Mouse (Mus musculus): ENCODE measurements around the gene Trim66. TPM values are rescaled to one million over a fixed set of nuclear protein-coding genes. Genes with fewer than 3 reads are reported as not detected.

The Trim66 gene
- polyA plus RNA-seq, 1 experiment from 2014 or later, result 0.38 TPM

- H3K4me3 ChIP-seq (ENCODE audit: low read depth, low read length), result no peak overlapping the region
- no peak overlapping the region for H3K9ac ChIP-seq (ENCODE audit: low read length)
- H3K27ac ChIP-seq (ENCODE audit: low read depth, low read length), result no peak overlapping the region
- whole genome bisulfite sequencing, result 67% methylated on average over 5 of the region's 5 CpGs
- H3K4me2 ChIP-seq (ENCODE audit: low read length), result no peak overlapping the region
- no peak for ATAC-seq
- no peaks in the 10 kb centered on the region for H3K4me1 ChIP-seq (ENCODE audit: control insufficient read depth, insufficient read depth, low read length)
- DNase-seq (ENCODE audit: low spot score), result no peak
- no peaks in the 10 kb centered on the region for H3K9me3 ChIP-seq (replicated peaks; ENCODE audit: control insufficient read depth, low read length)
- no peaks in the 10 kb centered on the region for H3K36me3 ChIP-seq (ENCODE audit: control insufficient read depth, insufficient read depth, low read length)
- no peaks in the 10 kb centered on the region for H3K27me3 ChIP-seq (replicated peaks; ENCODE audit: control insufficient read depth, insufficient read depth, low read length)
These were observed 23.7 kb downstream of the Trim66 start for GRCm38 (mm10) chr7:109484221-109484620.

- H3K9me3 ChIP-seq (replicated peaks; ENCODE audit: control insufficient read depth, low read length), result no peaks in the 10 kb centered on the region
- 16% methylated on average over 7 of the region's 7 CpGs for WGBS
- no peak overlapping the region for H3K4me3 ChIP-seq (ENCODE audit: low read depth, low read length)
- ATAC-seq (0 out of 2 replicates have a peak, but pooled peaks have one; percentile 48), DNase-seq (ENCODE audit: low spot score) (peak; percentile 53)
- no peaks in the 10 kb centered on the region for H3K36me3 ChIP-seq (ENCODE audit: control insufficient read depth, insufficient read depth, low read length)
- no peaks in the 10 kb centered on the region for H3K4me1 ChIP-seq (ENCODE audit: control insufficient read depth, insufficient read depth, low read length)
- H3K9ac ChIP-seq (ENCODE audit: low read length), result no peak overlapping the region
- peak overlapping the region; percentile 25; the same call in 1 of the 2 replicates for H3K4me2 ChIP-seq (ENCODE audit: low read length)
- H3K27me3 ChIP-seq (replicated peaks; ENCODE audit: control insufficient read depth, insufficient read depth, low read length), result no peaks in the 10 kb centered on the region
- H3K27ac ChIP-seq (ENCODE audit: low read depth, low read length), result no peak overlapping the region
These were observed 27.2 kb downstream of the Trim66 start for GRCm38 (mm10) chr7:109480765-109481197.

- no peak overlapping the region for H3K27ac ChIP-seq (ENCODE audit: low read depth, low read length)
- 89% methylated on average over 3 of the region's 3 CpGs for WGBS
- H3K4me3 ChIP-seq (ENCODE audit: low read depth, low read length), result no peak overlapping the region
- H3K9me3 ChIP-seq (replicated peaks; ENCODE audit: control insufficient read depth, low read length), result no peaks in the 10 kb centered on the region
- H3K4me2 ChIP-seq (ENCODE audit: low read length), result no peak overlapping the region
- no peaks in the 10 kb centered on the region for H3K27me3 ChIP-seq (replicated peaks; ENCODE audit: control insufficient read depth, insufficient read depth, low read length)
- H3K36me3 ChIP-seq (ENCODE audit: control insufficient read depth, insufficient read depth, low read length), result no peaks in the 10 kb centered on the region
- no peak for DNase-seq (ENCODE audit: low spot score)
- ATAC-seq, result no peak
- H3K4me1 ChIP-seq (ENCODE audit: control insufficient read depth, insufficient read depth, low read length), result no peaks in the 10 kb centered on the region
- H3K9ac ChIP-seq (ENCODE audit: low read length), result no peak overlapping the region
These were observed 30.0 kb downstream of the Trim66 start for GRCm38 (mm10) chr7:109477926-109478325.

GRCm38 (mm10) chr7:109470700-109471099 is 37.2 kb downstream of the Trim66 start:
- Histone ChIP-seq H3K27ac (ENCODE audit: low read depth, low read length) (no peak overlapping the region), H3K9ac (ENCODE audit: low read length) (no peak overlapping the region), H3K4me1 (ENCODE audit: control insufficient read depth, insufficient read depth, low read length) (peaks cover 6% of the 10 kb centered on the region; the same call in 1 of the 2 replicates), H3K27me3 (replicated peaks; ENCODE audit: control insufficient read depth, insufficient read depth, low read length) (no peaks in the 10 kb centered on the region), H3K4me3 (ENCODE audit: low read depth, low read length) (no peak overlapping the region), H3K9me3 (replicated peaks; ENCODE audit: control insufficient read depth, low read length) (no peaks in the 10 kb centered on the region), H3K4me2 (ENCODE audit: low read length) (no peak overlapping the region), H3K36me3 (ENCODE audit: control insufficient read depth, insufficient read depth, low read length) (no peaks in the 10 kb centered on the region)
- ATAC-seq (no peak), DNase-seq (ENCODE audit: low spot score) (no peak)
- WGBS, result 68% methylated on average over 4 of the region's 4 CpGs

GRCm38 (mm10) chr7:109468262-109468701 is 39.7 kb downstream of the Trim66 start:
- Histone ChIP-seq H3K27me3 (replicated peaks; ENCODE audit: control insufficient read depth, insufficient read depth, low read length) (no peaks in the 10 kb centered on the region), H3K4me2 (ENCODE audit: low read length) (no peak overlapping the region), H3K9ac (ENCODE audit: low read length) (no peak overlapping the region), H3K4me3 (ENCODE audit: low read depth, low read length) (no peak overlapping the region), H3K36me3 (ENCODE audit: control insufficient read depth, insufficient read depth, low read length) (no peaks in the 10 kb centered on the region), H3K4me1 (ENCODE audit: control insufficient read depth, insufficient read depth, low read length) (peaks cover 6% of the 10 kb centered on the region; the same call in 1 of the 2 replicates), H3K27ac (ENCODE audit: low read depth, low read length) (no peak overlapping the region), H3K9me3 (replicated peaks; ENCODE audit: control insufficient read depth, low read length) (no peaks in the 10 kb centered on the region)
- DNase-seq (ENCODE audit: low spot score) (peak; percentile 7), ATAC-seq (0 out of 2 replicates have a peak, but pooled peaks have one; percentile 12)
- WGBS, result 48% methylated on average over 6 of the region's 6 CpGs

- Histone ChIP-seq H3K9ac (ENCODE audit: low read length) (no peak overlapping the region), H3K4me1 (ENCODE audit: control insufficient read depth, insufficient read depth, low read length) (peaks cover 6% of the 10 kb centered on the region; the same call in 1 of the 2 replicates), H3K9me3 (replicated peaks; ENCODE audit: control insufficient read depth, low read length) (no peaks in the 10 kb centered on the region), H3K27ac (ENCODE audit: low read depth, low read length) (no peak overlapping the region), H3K4me3 (ENCODE audit: low read depth, low read length) (no peak overlapping the region), H3K36me3 (ENCODE audit: control insufficient read depth, insufficient read depth, low read length) (no peaks in the 10 kb centered on the region), H3K27me3 (replicated peaks; ENCODE audit: control insufficient read depth, insufficient read depth, low read length) (no peaks in the 10 kb centered on the region), H3K4me2 (ENCODE audit: low read length) (no peak overlapping the region)
- DNase-seq (ENCODE audit: low spot score) (peak; percentile 18), ATAC-seq (no peak)
- 56% methylated on average over 2 of the region's 2 CpGs for WGBS
These were observed 40.3 kb downstream of the Trim66 start for GRCm38 (mm10) chr7:109467591-109467990.

- Histone ChIP-seq H3K9me3 (replicated peaks; ENCODE audit: control insufficient read depth, low read length) (no peaks in the 10 kb centered on the region), H3K27me3 (replicated peaks; ENCODE audit: control insufficient read depth, insufficient read depth, low read length) (no peaks in the 10 kb centered on the region), H3K27ac (ENCODE audit: low read depth, low read length) (no peak overlapping the region), H3K4me1 (ENCODE audit: control insufficient read depth, insufficient read depth, low read length) (no peaks in the 10 kb centered on the region), H3K4me3 (ENCODE audit: low read depth, low read length) (no peak overlapping the region), H3K9ac (ENCODE audit: low read length) (no peak overlapping the region), H3K4me2 (ENCODE audit: low read length) (no peak overlapping the region), H3K36me3 (ENCODE audit: control insufficient read depth, insufficient read depth, low read length) (no peaks in the 10 kb centered on the region)
- ATAC-seq (no peak), DNase-seq (ENCODE audit: low spot score) (no peak)
- WGBS, result 90% methylated on average over 8 of the region's 8 CpGs
These were observed 47.2 kb downstream of the Trim66 start for GRCm38 (mm10) chr7:109460698-109461097.

GRCm38 (mm10) chr7:109456563-109456962 is 51.4 kb downstream of the Trim66 start:
- no peaks in the 10 kb centered on the region for H3K4me1 ChIP-seq (ENCODE audit: control insufficient read depth, insufficient read depth, low read length)
- DNase-seq (ENCODE audit: low spot score) (no peak), ATAC-seq (no peak)
- no peaks in the 10 kb centered on the region for H3K9me3 ChIP-seq (replicated peaks; ENCODE audit: control insufficient read depth, low read length)
- 73% methylated on average over 6 of the region's 6 CpGs for WGBS
- no peak overlapping the region for H3K4me3 ChIP-seq (ENCODE audit: low read depth, low read length)
- H3K36me3 ChIP-seq (ENCODE audit: control insufficient read depth, insufficient read depth, low read length), result no peaks in the 10 kb centered on the region
- H3K9ac ChIP-seq (ENCODE audit: low read length), result no peak overlapping the region
- H3K27me3 ChIP-seq (replicated peaks; ENCODE audit: control insufficient read depth, insufficient read depth, low read length), result no peaks in the 10 kb centered on the region
- H3K4me2 ChIP-seq (ENCODE audit: low read length), result no peak overlapping the region
- no peak overlapping the region for H3K27ac ChIP-seq (ENCODE audit: low read depth, low read length)

GRCm38 (mm10) chr7:109455748-109456147 is 52.2 kb downstream of the Trim66 start:
- Histone ChIP-seq H3K9ac (ENCODE audit: low read length) (no peak overlapping the region), H3K9me3 (replicated peaks; ENCODE audit: control insufficient read depth, low read length) (no peaks in the 10 kb centered on the region), H3K4me1 (ENCODE audit: control insufficient read depth, insufficient read depth, low read length) (no peaks in the 10 kb centered on the region), H3K36me3 (ENCODE audit: control insufficient read depth, insufficient read depth, low read length) (no peaks in the 10 kb centered on the region), H3K27ac (ENCODE audit: low read depth, low read length) (no peak overlapping the region), H3K4me3 (ENCODE audit: low read depth, low read length) (no peak overlapping the region), H3K4me2 (ENCODE audit: low read length) (no peak overlapping the region), H3K27me3 (replicated peaks; ENCODE audit: control insufficient read depth, insufficient read depth, low read length) (no peaks in the 10 kb centered on the region)
- no peak for ATAC-seq
- DNase-seq (ENCODE audit: low spot score), result no peak
- 68% methylated on average over 2 of the region's 2 CpGs for WGBS

Measured in forebrain, embryonic 14.5 days (tissue).